Mouse (Mus musculus): Measurements from ENCODE around the gene Tmtc1. TPM values are rescaled to one million over a fixed set of nuclear protein-coding genes. Genes with fewer than 3 reads are reported as not detected.
A peak's percentile ranks its signal among the peaks of the same experiment; 100 is the strongest.

The Tmtc1 gene
- total and polyA plus RNA-seq, 2 experiments from 2014 or later = 2.4 to 45.4 TPM

DNA sequence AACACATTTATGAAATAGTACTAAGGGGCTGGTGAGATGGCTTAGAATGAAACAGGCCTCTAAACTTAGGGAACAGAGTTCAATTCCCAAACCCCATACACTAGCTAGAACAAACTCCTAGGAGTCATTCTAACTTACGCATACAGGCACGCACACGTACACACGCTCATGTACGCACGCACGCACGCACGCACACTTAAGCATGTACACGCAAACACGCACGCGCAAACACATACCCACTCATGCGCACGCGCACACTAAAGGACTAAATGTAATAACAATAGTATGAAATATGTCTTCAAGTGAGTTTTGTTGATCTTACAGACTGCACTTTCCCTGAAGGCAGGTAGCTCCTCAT is 90.1 kb downstream of the Tmtc1 start:
- H3K4me1 ChIP-seq (ENCODE audit: insufficient read depth, low read length) = no peaks in the 10 kb centered on the region
- peak overlapping the region; percentile 57 for H3K4me2 ChIP-seq (ENCODE audit: low read depth, low read length)
- 0 out of 2 replicates have a peak overlapping the region, but pooled peaks have one; percentile 39 for H3K4me3 ChIP-seq (ENCODE audit: low read length)
- H3K9ac ChIP-seq (replicated peaks; ENCODE audit: low read length) = no peak overlapping the region
- WGBS = 84% methylated on average over 16 of the region's 16 CpGs
- no peak for TF ChIP-seq CTCF (IDR thresholded peaks at IDR 0.05; ENCODE audit: low read depth)
- DNase-seq (ENCODE audit: low spot score) (no peak), ATAC-seq (peak; percentile 60; the same call in 1 of the 2 replicates)
- no peaks in the 10 kb centered on the region for H3K9me3 ChIP-seq (ENCODE audit: low read length)
- H3K27ac ChIP-seq = no peak overlapping the region
- no peaks in the 10 kb centered on the region for H3K27me3 ChIP-seq (ENCODE audit: insufficient read depth, low read length)
- peaks cover 6% of the 10 kb centered on the region; the same call in 1 of the 2 replicates for H3K36me3 ChIP-seq (ENCODE audit: insufficient read depth, low read length)

DNA sequence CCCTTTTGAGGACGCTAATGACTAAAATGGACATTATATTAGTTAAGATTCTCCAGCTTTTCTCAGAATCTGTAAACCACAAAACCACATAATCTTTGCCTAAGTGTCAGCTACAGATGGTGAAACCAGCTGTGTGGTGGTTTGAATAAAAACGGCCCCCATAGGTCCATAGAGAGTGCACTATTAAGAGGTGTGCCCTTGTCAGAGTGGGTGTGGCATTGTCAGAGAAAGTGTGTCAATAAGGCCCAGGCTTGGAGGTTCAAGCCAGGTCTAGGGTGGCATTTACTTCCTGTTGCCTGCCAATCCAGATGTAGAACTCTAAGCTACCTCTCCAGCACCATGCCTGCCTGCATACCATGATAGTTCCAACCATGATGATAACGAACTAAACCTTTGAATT is 99.2 kb downstream of the Tmtc1 start:
- H3K4me1 ChIP-seq (ENCODE audit: insufficient read depth, low read length) = no peaks in the 10 kb centered on the region

DNA sequence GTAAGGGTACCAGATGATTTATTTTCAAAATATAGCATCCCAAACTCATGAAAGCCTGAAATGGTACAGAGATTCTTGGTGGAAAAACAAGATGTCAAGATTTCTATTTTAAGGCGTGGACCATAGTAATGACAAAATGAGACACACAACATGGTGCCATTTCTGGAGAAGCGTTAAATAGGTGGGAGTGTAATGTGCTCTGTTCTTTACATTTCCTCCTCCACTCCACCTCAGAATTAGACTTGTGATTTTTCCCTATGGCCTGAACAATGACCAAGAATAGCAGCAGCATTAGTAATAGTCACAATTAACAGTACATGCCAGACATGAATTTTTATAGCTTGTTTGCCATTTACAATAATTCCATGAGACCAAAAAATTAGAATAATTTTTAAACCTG is 102.0 kb downstream of the Tmtc1 start:
- Histone ChIP-seq H3K27ac (no peak overlapping the region), H3K4me2 (ENCODE audit: low read depth, low read length) (no peak overlapping the region), H3K36me3 (ENCODE audit: insufficient read depth, low read length) (no peaks in the 10 kb centered on the region), H3K9me3 (ENCODE audit: low read length) (no peaks in the 10 kb centered on the region), H3K4me3 (ENCODE audit: low read length) (no peak overlapping the region), H3K4me1 (ENCODE audit: insufficient read depth, low read length) (no peaks in the 10 kb centered on the region), H3K27me3 (ENCODE audit: insufficient read depth, low read length) (no peaks in the 10 kb centered on the region), H3K9ac (replicated peaks; ENCODE audit: low read length) (no peak overlapping the region)
- WGBS = 94% methylated on average over 2 of the region's 2 CpGs
- DNase-seq (ENCODE audit: low spot score) (no peak), ATAC-seq (no peak)
- TF ChIP-seq CTCF (IDR thresholded peaks at IDR 0.05; ENCODE audit: low read depth) = no peak

More for the DNA sequence above, 99.2 kb downstream of the Tmtc1 start:
- DNase-seq (ENCODE audit: low spot score) (no peak), ATAC-seq (no peak)
- Histone ChIP-seq H3K27ac (no peak overlapping the region), H3K27me3 (ENCODE audit: insufficient read depth, low read length) (no peaks in the 10 kb centered on the region), H3K36me3 (ENCODE audit: insufficient read depth, low read length) (no peaks in the 10 kb centered on the region), H3K4me3 (ENCODE audit: low read length) (no peak overlapping the region), H3K9me3 (ENCODE audit: low read length) (no peaks in the 10 kb centered on the region), H3K9ac (replicated peaks; ENCODE audit: low read length) (no peak overlapping the region), H3K4me2 (ENCODE audit: low read depth, low read length) (no peak overlapping the region)
- no peak for TF ChIP-seq CTCF (IDR thresholded peaks at IDR 0.05; ENCODE audit: low read depth)
- 87% methylated on average over 3 of the region's 3 CpGs for WGBS

DNA sequence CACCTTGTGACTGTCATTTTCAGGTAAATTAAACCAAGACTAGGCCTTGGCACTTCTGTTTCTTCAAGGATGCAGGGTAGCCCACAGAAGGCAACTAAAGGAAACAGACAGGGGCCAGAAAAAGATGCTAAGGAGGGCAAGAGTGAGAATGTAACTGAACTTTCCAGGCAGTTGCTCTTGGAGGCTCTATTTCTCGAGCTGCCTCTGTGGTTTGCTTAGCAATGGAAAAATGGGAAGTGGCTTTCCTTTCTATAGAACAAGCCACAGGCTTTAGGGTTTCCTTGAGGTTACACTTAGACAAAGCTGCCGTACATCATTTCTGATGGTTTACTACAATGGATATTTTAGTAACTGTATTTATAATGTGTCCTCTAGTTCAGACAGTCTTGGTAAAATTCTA is 102.4 kb downstream of the Tmtc1 start:
- no peaks in the 10 kb centered on the region for H3K27me3 ChIP-seq (ENCODE audit: insufficient read depth, low read length)
- ATAC-seq (no peak), DNase-seq (ENCODE audit: low spot score) (no peak)
- H3K4me2 ChIP-seq (ENCODE audit: low read depth, low read length) = no peak overlapping the region
- no peak overlapping the region for H3K9ac ChIP-seq (replicated peaks; ENCODE audit: low read length)
- no peak overlapping the region for H3K4me3 ChIP-seq (ENCODE audit: low read length)
- H3K36me3 ChIP-seq (ENCODE audit: insufficient read depth, low read length) = no peaks in the 10 kb centered on the region
- no peak for TF ChIP-seq CTCF (IDR thresholded peaks at IDR 0.05; ENCODE audit: low read depth)
- 85% methylated on average over 2 of the region's 2 CpGs for WGBS
- no peak overlapping the region for H3K27ac ChIP-seq
- no peaks in the 10 kb centered on the region for H3K4me1 ChIP-seq (ENCODE audit: insufficient read depth, low read length)
- H3K9me3 ChIP-seq (ENCODE audit: low read length) = no peaks in the 10 kb centered on the region

DNA sequence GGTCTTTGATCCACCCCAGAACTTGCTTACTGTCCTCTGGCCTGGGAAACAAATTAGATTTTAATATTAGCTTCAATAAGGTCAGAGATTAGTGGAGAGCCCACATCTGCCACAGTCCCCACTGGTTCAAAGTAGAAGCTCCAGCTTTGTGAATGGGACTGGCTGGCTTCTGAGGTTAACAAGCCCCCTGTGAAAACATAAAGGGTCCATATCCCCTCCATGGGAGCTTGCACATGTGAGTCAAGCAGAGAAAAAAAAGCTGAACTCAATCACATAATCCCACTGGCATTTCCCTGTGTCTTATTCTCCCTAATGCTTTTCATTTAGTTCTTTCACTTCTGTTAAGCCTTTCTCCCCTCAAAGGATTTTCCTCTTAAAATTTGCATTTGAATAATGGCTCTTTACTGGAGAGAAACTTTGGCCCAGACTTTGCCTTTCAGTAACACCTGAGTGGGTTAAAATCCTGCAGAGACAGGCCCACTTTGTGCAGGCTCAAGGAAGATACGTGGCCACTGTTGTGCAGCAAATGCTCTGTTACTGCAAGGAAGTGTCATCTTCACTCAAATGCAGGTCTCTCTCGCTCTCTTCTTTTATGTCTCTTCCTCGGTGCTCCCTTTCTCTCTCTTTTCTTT is 105.7 kb downstream of the Tmtc1 start:
- no peaks in the 10 kb centered on the region for H3K27me3 ChIP-seq (ENCODE audit: insufficient read depth, low read length)
- H3K36me3 ChIP-seq (ENCODE audit: insufficient read depth, low read length) = no peaks in the 10 kb centered on the region
- no peak for DNase-seq (ENCODE audit: low spot score)
- H3K4me2 ChIP-seq (ENCODE audit: low read depth, low read length) = no peak overlapping the region
- no peak for TF ChIP-seq CTCF (IDR thresholded peaks at IDR 0.05; ENCODE audit: low read depth)
- H3K27ac ChIP-seq = no peak overlapping the region
- H3K9me3 ChIP-seq (ENCODE audit: low read length) = no peaks in the 10 kb centered on the region
- no peak overlapping the region for H3K9ac ChIP-seq (replicated peaks; ENCODE audit: low read length)
- H3K4me3 ChIP-seq (ENCODE audit: low read length) = no peak overlapping the region
- WGBS = 54% methylated on average over 3 of the region's 3 CpGs
- no peaks in the 10 kb centered on the region for H3K4me1 ChIP-seq (ENCODE audit: insufficient read depth, low read length)
- no peak for ATAC-seq

DNA sequence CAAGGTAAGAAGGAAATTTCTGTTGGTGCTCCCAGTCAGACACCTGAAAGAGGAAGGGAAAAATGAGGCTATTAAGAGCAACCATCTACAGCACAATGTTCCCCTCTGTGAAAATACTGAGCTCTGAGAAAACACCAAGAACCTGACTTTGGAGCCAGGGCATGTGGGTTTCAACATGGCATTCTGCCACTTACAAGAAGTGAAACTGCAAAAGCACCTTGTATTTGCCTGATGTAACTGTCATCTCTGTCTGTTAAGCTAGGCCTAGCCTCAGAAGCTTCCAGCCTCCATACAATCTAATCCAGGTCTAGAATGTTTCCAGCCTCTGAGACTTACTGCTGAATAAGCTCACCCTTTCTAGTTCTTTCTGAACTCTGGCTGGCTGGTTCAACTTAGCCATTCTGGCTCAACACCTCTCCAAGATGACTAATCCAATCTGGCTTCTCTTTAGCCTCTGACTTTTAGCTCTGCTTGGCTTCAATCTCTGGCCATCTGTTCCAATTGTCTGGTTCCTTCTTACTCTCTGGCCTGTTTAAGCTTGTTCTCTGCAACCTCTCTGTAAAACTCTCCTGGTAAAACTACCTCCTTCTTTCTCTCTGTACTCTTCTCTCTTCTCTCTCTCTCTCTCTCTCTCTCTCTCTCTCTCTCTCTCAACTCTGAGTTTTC is 107.8 kb downstream of the Tmtc1 start:
- Histone ChIP-seq H3K27ac (no peak overlapping the region), H3K36me3 (ENCODE audit: insufficient read depth, low read length) (no peaks in the 10 kb centered on the region), H3K4me2 (ENCODE audit: low read depth, low read length) (no peak overlapping the region), H3K9me3 (ENCODE audit: low read length) (no peaks in the 10 kb centered on the region), H3K4me1 (ENCODE audit: insufficient read depth, low read length) (no peaks in the 10 kb centered on the region), H3K4me3 (ENCODE audit: low read length) (no peak overlapping the region), H3K27me3 (ENCODE audit: insufficient read depth, low read length) (no peaks in the 10 kb centered on the region), H3K9ac (replicated peaks; ENCODE audit: low read length) (no peak overlapping the region)
- no peak for TF ChIP-seq CTCF (IDR thresholded peaks at IDR 0.05; ENCODE audit: low read depth)
- DNase-seq (ENCODE audit: low spot score) (no peak), ATAC-seq (no peak)

DNA sequence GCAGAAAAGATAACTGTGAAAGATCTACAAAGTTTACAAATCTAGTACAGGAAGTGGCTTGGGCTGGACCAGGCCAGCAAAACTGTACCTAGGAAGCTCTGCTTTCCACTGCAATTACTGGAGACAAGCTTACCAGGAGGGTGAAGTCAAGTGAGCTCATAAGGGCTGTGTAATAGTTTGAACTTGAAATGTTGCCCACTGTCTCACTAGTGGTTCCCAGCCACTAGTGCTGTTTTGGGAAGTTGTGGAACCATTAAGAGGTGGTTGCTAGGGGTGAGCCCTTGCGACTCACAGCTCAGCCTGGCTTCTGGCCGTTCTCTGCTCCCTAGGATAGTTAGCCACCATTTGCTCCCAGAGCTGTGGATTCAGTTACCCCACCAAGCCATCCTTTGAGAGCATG is 112.3 kb downstream of the Tmtc1 start:
- H3K27me3 ChIP-seq (ENCODE audit: insufficient read depth, low read length) = no peaks in the 10 kb centered on the region
- WGBS = 90% methylated on average over 2 of the region's 2 CpGs
- H3K4me3 ChIP-seq (ENCODE audit: low read length) = no peak overlapping the region
- H3K27ac ChIP-seq = no peak overlapping the region
- no peaks in the 10 kb centered on the region for H3K4me1 ChIP-seq (ENCODE audit: insufficient read depth, low read length)
- no peak overlapping the region for H3K4me2 ChIP-seq (ENCODE audit: low read depth, low read length)
- no peak overlapping the region for H3K9ac ChIP-seq (replicated peaks; ENCODE audit: low read length)
- no peaks in the 10 kb centered on the region for H3K9me3 ChIP-seq (ENCODE audit: low read length)
- no peak for TF ChIP-seq CTCF (IDR thresholded peaks at IDR 0.05; ENCODE audit: low read depth)
- no peaks in the 10 kb centered on the region for H3K36me3 ChIP-seq (ENCODE audit: insufficient read depth, low read length)
- DNase-seq (ENCODE audit: low spot score) = no peak
- ATAC-seq = no peak
